Mouse (Mus musculus): ENCODE measurements around the gene Cnp. TPM values are rescaled to one million over a fixed set of nuclear protein-coding genes. Genes with fewer than 3 reads are reported as not detected.
A peak's percentile ranks its signal among the peaks of the same experiment; 100 is the strongest.

Gene Cnp
- polyA plus RNA-seq, 1 experiment = 6.9 TPM

- TF ChIP-seq CTCF (IDR thresholded peaks at IDR 0.05; ENCODE audit: low read depth, low read length) (no peak), EP300 (IDR thresholded peaks at IDR 0.05; ENCODE audit: insufficient read depth, low read depth, low read length) (no peak), POLR2A (IDR thresholded peaks at IDR 0.05; ENCODE audit: insufficient read depth, low read length) (no peak)
- H3K9me3 ChIP-seq (replicated peaks; ENCODE audit: control insufficient read depth, insufficient read depth, low read length, poor library complexity, severe bottlenecking) = no peaks in the 10 kb centered on the region
- H3K9ac ChIP-seq (ENCODE audit: low read depth, poor library complexity, severe bottlenecking) = no peak overlapping the region
- H3K27me3 ChIP-seq (ENCODE audit: control insufficient read depth, insufficient read depth, low read length, poor library complexity, severe bottlenecking) = no peaks in the 10 kb centered on the region
- H3K36me3 ChIP-seq (ENCODE audit: control insufficient read depth, insufficient read depth, low read length, poor library complexity, severe bottlenecking) = no peaks in the 10 kb centered on the region
- peaks cover 2% of the 10 kb centered on the region for H3K4me1 ChIP-seq (ENCODE audit: control insufficient read depth, insufficient read depth, low read length)
- H3K27ac ChIP-seq (ENCODE audit: insufficient read depth, low read length) = no peak overlapping the region
- H3K4me3 ChIP-seq (ENCODE audit: low read depth, low read length) = no peak overlapping the region
Measured at GRCm38 (mm10) chr11:100561748-100562147, 13.0 kb upstream of the Cnp start.

GRCm38 (mm10) chr11:100564297-100564696 lies 10.4 kb upstream of the Cnp start:
- no peak overlapping the region for H3K27ac ChIP-seq (ENCODE audit: insufficient read depth, low read length)
- no peaks in the 10 kb centered on the region for H3K36me3 ChIP-seq (ENCODE audit: control insufficient read depth, insufficient read depth, low read length, poor library complexity, severe bottlenecking)
- H3K4me1 ChIP-seq (ENCODE audit: control insufficient read depth, insufficient read depth, low read length) = peaks cover 2% of the 10 kb centered on the region
- no peak for TF ChIP-seq CTCF (IDR thresholded peaks at IDR 0.05; ENCODE audit: low read depth, low read length)
- no peak overlapping the region for H3K9ac ChIP-seq (ENCODE audit: low read depth, poor library complexity, severe bottlenecking)
- H3K27me3 ChIP-seq (ENCODE audit: control insufficient read depth, insufficient read depth, low read length, poor library complexity, severe bottlenecking) = no peaks in the 10 kb centered on the region
- 0 out of 2 replicates have a peak overlapping the region, but pooled peaks have one; percentile 12 for H3K4me3 ChIP-seq (ENCODE audit: low read depth, low read length)
- no peaks in the 10 kb centered on the region for H3K9me3 ChIP-seq (replicated peaks; ENCODE audit: control insufficient read depth, insufficient read depth, low read length, poor library complexity, severe bottlenecking)

- TF ChIP-seq POLR2A (IDR thresholded peaks at IDR 0.05; ENCODE audit: insufficient read depth, low read length) (no peak), EP300 (IDR thresholded peaks at IDR 0.05; ENCODE audit: insufficient read depth, low read depth, low read length) (no peak), CTCF (IDR thresholded peaks at IDR 0.05; ENCODE audit: low read depth, low read length) (no peak)
Measured at GRCm38 (mm10) chr11:100564703-100565102, 10.0 kb upstream of the Cnp start.

GRCm38 (mm10) chr11:100567229-100567628 lies 7.5 kb upstream of the Cnp start:
- TF ChIP-seq CTCF (IDR thresholded peaks at IDR 0.05; ENCODE audit: low read depth, low read length) (no peak), EP300 (IDR thresholded peaks at IDR 0.05; ENCODE audit: insufficient read depth, low read depth, low read length) (no peak), POLR2A (IDR thresholded peaks at IDR 0.05; ENCODE audit: insufficient read depth, low read length) (no peak)
- Histone ChIP-seq H3K27ac (ENCODE audit: insufficient read depth, low read length) (no peak overlapping the region), H3K27me3 (ENCODE audit: control insufficient read depth, insufficient read depth, low read length, poor library complexity, severe bottlenecking) (no peaks in the 10 kb centered on the region), H3K9me3 (replicated peaks; ENCODE audit: control insufficient read depth, insufficient read depth, low read length, poor library complexity, severe bottlenecking) (no peaks in the 10 kb centered on the region), H3K4me3 (ENCODE audit: low read depth, low read length) (no peak overlapping the region), H3K36me3 (ENCODE audit: control insufficient read depth, insufficient read depth, low read length, poor library complexity, severe bottlenecking) (no peaks in the 10 kb centered on the region), H3K4me1 (ENCODE audit: control insufficient read depth, insufficient read depth, low read length) (no peaks in the 10 kb centered on the region), H3K9ac (ENCODE audit: low read depth, poor library complexity, severe bottlenecking) (no peak overlapping the region)

More at GRCm38 (mm10) chr11:100564703-100565102, 10.0 kb upstream of the Cnp start:
- H3K36me3 ChIP-seq (ENCODE audit: control insufficient read depth, insufficient read depth, low read length, poor library complexity, severe bottlenecking) = no peaks in the 10 kb centered on the region
- H3K9ac ChIP-seq (ENCODE audit: low read depth, poor library complexity, severe bottlenecking) = no peak overlapping the region
- no peaks in the 10 kb centered on the region for H3K4me1 ChIP-seq (ENCODE audit: control insufficient read depth, insufficient read depth, low read length)
- H3K9me3 ChIP-seq (replicated peaks; ENCODE audit: control insufficient read depth, insufficient read depth, low read length, poor library complexity, severe bottlenecking) = no peaks in the 10 kb centered on the region
- H3K27ac ChIP-seq (ENCODE audit: insufficient read depth, low read length) = no peak overlapping the region
- H3K4me3 ChIP-seq (ENCODE audit: low read depth, low read length) = no peak overlapping the region
- H3K27me3 ChIP-seq (ENCODE audit: control insufficient read depth, insufficient read depth, low read length, poor library complexity, severe bottlenecking) = no peaks in the 10 kb centered on the region

GRCm38 (mm10) chr11:100567815-100568245 lies 6.9 kb upstream of the Cnp start:
- H3K9me3 ChIP-seq (replicated peaks; ENCODE audit: control insufficient read depth, insufficient read depth, low read length, poor library complexity, severe bottlenecking) = no peaks in the 10 kb centered on the region

GRCm38 (mm10) chr11:100568692-100569091 lies 6.0 kb upstream of the Cnp start:
- no peak overlapping the region for H3K9ac ChIP-seq (ENCODE audit: low read depth, poor library complexity, severe bottlenecking)
- no peak for TF ChIP-seq POLR2A (IDR thresholded peaks at IDR 0.05; ENCODE audit: insufficient read depth, low read length)
- TF ChIP-seq EP300 (IDR thresholded peaks at IDR 0.05; ENCODE audit: insufficient read depth, low read depth, low read length) = no peak
- TF ChIP-seq CTCF (IDR thresholded peaks at IDR 0.05; ENCODE audit: low read depth, low read length) = no peak
- no peak overlapping the region for H3K27ac ChIP-seq (ENCODE audit: insufficient read depth, low read length)
- no peaks in the 10 kb centered on the region for H3K27me3 ChIP-seq (ENCODE audit: control insufficient read depth, insufficient read depth, low read length, poor library complexity, severe bottlenecking)
- no peaks in the 10 kb centered on the region for H3K9me3 ChIP-seq (replicated peaks; ENCODE audit: control insufficient read depth, insufficient read depth, low read length, poor library complexity, severe bottlenecking)
- no peaks in the 10 kb centered on the region for H3K4me1 ChIP-seq (ENCODE audit: control insufficient read depth, insufficient read depth, low read length)
- H3K4me3 ChIP-seq (ENCODE audit: low read depth, low read length) = no peak overlapping the region
- no peaks in the 10 kb centered on the region for H3K36me3 ChIP-seq (ENCODE audit: control insufficient read depth, insufficient read depth, low read length, poor library complexity, severe bottlenecking)

More at GRCm38 (mm10) chr11:100567815-100568245, 6.9 kb upstream of the Cnp start:
- TF ChIP-seq POLR2A (IDR thresholded peaks at IDR 0.05; ENCODE audit: insufficient read depth, low read length) = no peak
- no peak for TF ChIP-seq EP300 (IDR thresholded peaks at IDR 0.05; ENCODE audit: insufficient read depth, low read depth, low read length)
- TF ChIP-seq CTCF (IDR thresholded peaks at IDR 0.05; ENCODE audit: low read depth, low read length) = no peak
- Histone ChIP-seq H3K27ac (ENCODE audit: insufficient read depth, low read length) (no peak overlapping the region), H3K36me3 (ENCODE audit: control insufficient read depth, insufficient read depth, low read length, poor library complexity, severe bottlenecking) (no peaks in the 10 kb centered on the region), H3K4me1 (ENCODE audit: control insufficient read depth, insufficient read depth, low read length) (no peaks in the 10 kb centered on the region), H3K27me3 (ENCODE audit: control insufficient read depth, insufficient read depth, low read length, poor library complexity, severe bottlenecking) (no peaks in the 10 kb centered on the region), H3K9ac (ENCODE audit: low read depth, poor library complexity, severe bottlenecking) (no peak overlapping the region), H3K4me3 (ENCODE audit: low read depth, low read length) (no peak overlapping the region)

Data from ES-Bruce4 (cell line).